Mouse (Mus musculus) natural killer cell, adult 2 months (primary cell): ENCODE measurements at regions not wholly inside any gene's neighbourhood (a gene's known extent, or its start where the extent isn't known, plus 50 kb on each side); places are given as distances from the start of the nearest gene placed in this dataset.

ENCODE experiments used
- DNase-seq, 2 experiments: peaks; one replicate each; pipeline ENCODE4 v3.0.0; 2022; ENCODE audit warnings: low spot score in 2 of 2

DNA sequence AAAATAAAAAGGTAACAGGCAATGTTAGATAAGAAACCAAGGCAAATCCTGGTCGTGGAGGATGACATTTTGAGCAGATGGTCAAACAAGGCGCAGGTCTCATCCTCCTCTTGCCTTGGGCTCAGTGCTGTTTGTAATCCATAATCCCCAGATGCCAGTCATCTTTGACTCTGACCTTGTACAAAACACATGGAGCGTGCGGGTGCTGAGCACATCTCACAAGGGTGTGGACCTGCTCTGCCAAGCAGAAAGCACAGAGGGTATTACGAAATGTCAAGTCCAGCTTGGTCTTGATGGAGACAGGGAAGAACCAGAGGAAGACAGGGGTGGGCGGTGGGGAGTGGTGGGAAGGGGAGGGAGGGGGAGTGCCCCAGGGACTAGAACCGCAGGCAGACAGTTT, 116.9 kb upstream of the Auts2 start:
- no peak for DNase-seq

DNA sequence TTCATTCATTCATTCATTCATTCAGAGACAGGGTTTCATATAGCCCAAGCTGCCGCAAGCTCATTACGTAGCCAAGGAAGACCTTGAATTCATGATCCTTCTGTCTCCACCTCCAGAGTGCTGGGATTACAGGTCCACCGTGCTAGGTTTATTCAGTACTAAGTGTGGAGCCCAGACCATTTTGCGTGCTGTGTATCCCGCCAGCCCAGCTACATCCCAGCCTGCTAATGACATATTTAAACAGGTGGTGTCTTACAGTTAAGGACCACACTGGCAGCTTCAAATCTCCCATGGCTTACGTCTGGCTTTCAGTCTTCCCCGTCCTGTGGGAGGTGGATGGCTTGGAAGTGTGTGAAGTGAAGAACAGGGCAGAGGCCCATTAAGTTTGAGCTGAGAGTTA, 111.2 kb upstream of the Auts2 start:
- DNase-seq = no peak

DNA sequence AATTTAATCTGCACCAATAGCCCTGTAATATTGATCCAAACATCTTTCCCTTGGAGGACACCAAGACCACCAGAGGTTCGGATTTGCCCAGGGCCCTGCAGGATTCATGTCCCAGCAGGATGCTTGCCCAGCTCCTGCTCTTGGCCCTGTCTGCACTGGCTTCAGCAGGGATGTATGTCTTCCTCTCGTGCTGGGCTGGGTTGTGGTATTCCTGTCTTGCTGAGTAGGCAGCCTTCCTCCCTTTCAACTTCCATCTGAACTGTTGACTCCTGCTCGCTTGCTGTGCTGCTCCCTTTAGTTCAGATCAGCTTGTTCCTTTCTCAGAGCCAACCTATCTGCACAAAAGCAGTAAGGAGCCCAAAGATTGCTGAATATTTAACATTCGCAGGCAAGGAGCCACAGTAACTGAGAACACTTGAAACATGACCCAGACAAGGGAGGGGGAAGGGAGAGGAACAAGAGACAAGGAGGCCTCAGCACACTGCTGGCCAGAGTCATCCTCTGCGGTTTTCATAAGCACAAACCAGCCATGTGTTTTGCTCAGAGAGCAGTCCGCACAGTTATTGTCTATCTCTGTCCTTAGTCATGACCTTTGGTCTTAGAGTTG, 110.7 kb upstream of the Auts2 start:
- no peak for DNase-seq

DNA sequence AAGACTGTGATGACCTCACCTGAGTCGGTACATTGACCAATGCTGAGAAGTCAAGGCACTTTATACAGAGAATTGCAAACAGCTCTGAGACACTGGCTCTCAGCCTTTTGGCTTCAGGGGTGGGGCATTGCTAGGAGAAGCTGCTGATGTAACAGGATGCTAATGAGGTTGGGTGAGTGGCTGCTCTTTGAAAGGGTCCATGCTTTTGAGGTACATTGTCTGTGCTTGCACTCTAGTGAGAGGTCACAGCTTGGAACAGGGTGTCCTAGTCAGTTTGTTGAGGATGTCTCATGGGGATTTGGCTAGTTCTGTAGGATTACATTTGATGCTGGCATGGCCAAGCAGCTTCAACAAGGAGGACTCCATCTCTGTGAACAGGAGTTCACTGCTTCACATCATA, 109.1 kb upstream of the Auts2 start:
- DNase-seq = no peak

DNA sequence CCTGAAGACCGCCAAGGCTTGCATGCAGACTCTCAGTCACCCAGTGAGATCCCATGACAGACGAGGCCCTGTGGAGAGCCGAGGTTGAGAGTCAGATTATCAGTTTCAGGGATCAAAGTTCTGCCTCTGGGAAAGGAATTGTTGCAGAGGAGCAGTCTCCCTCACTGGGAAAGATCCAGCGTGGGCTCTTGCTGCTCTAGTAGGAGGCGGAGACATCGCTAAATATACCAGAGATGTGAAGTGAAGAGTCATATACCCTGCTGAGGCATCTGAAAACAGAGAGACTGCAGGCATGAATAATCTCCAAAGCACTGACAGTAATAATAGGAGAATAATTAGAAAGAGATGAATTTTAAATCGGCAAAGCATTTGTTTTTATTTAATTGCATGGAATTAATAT, 106.6 kb upstream of the Auts2 start:
- no peak for DNase-seq

DNA sequence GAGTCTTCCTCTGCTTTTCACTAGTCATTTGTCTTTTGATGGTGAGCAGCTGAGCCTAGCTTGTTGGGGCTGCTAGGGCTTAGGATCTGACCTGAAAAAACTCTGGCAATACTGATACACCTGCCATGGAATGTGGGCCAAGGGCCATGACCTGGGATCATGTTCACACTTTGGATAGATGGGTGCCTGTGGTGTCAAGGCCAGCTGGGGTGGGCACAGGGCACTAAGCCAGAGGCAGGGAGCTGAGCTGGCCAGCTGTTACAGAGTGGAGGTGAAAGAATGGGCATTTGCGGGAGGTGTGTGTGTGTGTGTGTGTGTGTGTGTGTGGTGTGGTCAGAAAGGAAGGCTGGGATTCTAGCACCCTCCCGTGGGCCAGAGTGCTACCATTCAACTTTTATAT, 105.6 kb upstream of the Auts2 start:
- DNase-seq = no peak

DNA sequence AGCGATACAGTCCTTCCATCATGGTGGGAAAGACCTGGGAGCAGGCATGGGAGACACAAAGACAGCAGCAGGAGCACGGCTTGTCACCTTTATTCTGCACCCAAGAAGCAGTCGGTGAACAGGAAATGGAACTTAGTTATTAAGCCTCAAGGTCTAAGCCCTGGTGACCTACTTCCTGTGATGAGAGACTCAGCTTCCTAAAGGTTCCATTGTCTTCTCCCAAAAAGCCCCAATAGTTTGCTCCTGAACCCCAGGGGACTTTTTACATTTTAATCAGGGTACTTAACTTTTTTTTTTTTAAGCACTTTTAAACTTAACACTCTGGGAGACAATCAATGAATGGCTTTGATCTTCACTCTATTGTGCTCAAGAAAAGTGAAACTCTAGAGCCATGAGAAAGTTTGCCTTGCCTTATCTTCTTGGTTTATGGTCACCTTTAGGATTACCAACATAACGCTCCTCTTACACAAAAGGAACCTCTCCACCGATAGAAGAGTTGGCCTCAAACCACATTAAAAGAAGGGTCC, 101.6 kb upstream of the Auts2 start:
- DNase-seq = no peak

DNA sequence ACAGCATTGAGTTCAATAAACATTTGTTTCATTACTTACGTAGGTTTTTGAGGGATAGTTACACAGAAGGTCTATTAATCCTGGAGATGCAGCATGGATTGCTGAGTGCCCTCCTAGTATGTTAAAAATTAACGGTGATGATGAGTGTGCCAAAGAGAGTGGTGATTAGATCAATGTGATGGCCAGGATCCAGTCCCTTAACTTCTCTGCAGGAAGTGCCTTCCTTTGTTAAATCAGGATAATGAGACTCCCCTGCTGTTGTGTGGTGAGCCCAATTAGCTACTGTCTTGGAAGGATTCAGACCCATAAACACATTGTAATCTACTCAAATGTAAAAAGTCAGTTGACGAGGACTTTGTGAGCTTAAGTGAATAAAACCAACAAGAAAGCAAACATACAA, 100.1 kb upstream of the Auts2 start:
- DNase-seq = no peak

DNA sequence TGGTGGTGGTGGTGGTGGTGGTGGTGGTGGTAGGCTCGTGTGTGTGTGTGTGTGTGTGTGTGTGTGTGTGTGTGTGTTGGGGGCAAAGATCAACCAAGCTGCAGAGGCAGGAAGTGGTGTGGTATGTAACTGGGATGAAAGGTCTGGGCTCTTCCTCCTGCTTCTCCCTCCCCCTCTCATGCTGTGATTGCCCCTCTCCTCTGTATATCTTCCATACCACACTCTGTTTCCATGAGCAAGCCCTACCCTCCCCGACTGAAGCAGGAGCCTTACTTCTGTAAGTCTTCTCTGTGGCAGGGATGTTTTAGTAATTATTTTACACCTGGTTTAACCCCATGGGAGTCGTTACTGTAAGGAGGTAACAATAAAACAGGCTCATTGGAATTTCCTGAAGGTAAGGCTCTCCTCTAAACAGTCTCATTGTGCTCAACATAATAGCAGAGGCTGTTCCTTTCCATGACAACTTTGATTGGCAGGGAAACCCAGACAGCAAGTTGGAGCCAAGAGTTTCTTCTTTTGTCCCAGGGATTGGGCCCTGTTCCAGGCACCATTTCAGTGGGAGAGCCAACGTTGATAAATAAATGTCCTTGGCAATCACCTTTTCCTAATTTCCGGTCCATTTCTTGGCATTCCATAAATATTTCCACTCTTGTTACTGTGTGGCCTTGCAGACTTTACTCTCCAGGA, 90.2 kb upstream of the Auts2 start:
- no peak for DNase-seq

DNA sequence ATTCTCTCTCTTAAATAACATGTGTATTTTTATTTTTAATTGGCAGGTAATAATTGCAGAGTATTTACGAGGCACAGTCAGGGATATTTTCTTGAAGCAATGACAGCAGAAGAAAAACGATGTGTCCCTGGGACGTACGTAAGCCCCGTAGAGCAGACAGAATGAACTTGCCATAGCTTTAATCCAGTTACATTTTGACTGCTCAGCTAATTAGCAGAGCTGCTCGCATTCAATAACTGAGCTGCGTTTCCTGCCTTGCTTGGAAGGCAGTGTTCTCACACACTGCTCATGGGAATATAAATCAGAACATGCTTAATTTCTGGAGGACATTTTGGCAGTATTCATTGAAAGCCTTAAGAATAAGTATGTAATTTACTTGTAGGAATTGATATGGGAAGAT, 78.6 kb upstream of the Auts2 start:
- no peak for DNase-seq

DNA sequence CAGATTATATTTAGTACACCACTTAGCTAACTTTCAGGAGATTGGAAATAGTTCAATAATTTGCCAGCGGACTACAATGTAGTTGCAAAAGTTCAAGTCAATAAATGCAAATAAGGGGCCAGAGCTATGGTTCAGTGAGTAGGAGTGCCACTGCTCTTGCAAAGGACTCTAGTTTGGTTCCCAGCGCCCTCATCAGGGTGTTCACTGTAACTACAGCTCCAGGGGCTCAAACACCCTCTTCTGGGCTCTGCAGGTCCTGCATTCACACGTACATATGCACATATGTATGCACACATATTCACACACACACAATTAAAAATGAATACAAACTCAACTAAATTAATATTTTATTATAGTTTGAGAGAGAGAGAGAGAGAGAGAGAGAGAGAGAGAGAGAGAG, 74.1 kb upstream of the Auts2 start:
- DNase-seq = no peak

DNA sequence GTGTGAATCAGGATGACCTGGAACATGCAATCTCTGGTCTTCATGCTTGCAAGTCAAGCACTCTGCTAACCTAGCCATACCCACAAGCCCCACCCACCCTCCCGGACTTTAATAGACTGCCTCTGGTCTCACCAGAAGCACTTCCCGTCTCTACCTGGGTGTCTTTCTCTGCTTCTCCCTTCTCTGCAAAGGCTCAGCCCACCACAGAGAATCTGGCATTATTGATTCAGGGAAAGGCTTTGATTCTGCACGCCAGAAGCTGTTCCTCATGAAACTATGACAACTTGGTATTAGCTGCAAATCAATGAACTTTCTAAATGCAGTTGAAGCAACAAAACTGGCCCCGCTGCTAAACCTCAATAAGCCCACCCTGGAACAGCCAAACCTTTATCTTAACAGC, 66.1 kb upstream of the Auts2 start:
- no peak for DNase-seq

DNA sequence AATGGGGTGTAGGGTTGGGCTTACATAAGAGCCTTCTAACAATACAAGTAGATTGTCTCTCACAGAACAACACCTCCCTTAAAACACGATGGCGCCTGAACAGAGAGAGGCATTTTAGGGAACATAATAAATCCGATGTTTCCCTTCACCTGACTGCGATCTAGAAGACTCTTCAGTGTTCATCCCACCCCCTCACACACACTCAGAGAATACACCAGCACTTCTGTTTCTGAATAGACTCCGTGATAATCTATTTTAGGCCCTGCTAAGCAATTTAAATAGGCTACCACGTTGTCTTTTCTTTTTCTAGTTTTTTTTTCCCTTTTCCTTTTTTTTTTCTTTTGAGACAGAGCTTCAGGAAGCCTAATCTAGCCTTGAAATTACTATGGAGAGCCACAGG, 63.1 kb upstream of the Auts2 start:
- DNase-seq = no peak

DNA sequence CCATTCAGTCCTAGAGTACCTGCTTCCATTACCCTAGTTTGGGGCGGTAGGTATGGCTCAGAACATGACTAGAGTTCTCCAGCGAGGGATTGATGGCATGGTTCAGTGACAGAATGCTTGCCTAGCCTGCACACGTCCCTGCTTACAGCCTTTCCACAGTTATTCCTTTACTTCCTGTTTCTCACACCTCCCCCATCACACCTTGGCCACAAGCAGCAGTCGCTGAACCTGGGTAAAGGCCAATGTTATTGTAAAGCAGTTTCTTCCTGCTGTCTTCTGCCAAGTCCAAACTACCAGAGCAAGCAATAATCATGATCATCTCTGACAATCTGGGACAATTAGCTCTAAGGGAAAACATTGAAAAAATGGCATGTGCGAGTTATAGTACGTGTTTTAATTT, 51.7 kb upstream of the Auts2 start:
- DNase-seq = no peak
